Mouse (Mus musculus) neural tube, embryonic 12.5 days (tissue): ENCODE data around the gene Arhgap23. TPM values are rescaled to one million over a fixed set of nuclear protein-coding genes. Genes with fewer than 3 reads are reported as not detected.

Experiments used
- ATAC-seq: fragments of 200-750 bp; cut with Nextera tagmentation; 2 replicates; pipeline ENCODE4 v1.8.0; 2017; ENCODE audit warnings: low read depth, mild to moderate bottlenecking, moderate TSS enrichment, moderate library complexity; ENCODE audit not compliant: low FRiP score
- H3K27ac ChIP-seq: fragments of 300-500 bp; sonication (generic); 2 replicates; pipeline ENCODE4 v1.5.1; 2016
- H3K27me3 ChIP-seq: fragments of 300-500 bp; sonication (generic); replicated peaks from 2 replicates; pipeline ENCODE4 v1.6.1; 2016; ENCODE audit warnings: mild to moderate bottlenecking
- H3K36me3 ChIP-seq: fragments of 300-500 bp; sonication (generic); 2 replicates; pipeline ENCODE4 v1.6.1; 2016; ENCODE audit warnings: mild to moderate bottlenecking
- H3K4me1 ChIP-seq: fragments of 300-500 bp; sonication (generic); 2 replicates; pipeline ENCODE4 v1.6.1; 2016
- H3K4me2 ChIP-seq: fragments of 300-500 bp; sonication (generic); replicated peaks from 2 replicates; pipeline ENCODE4 v1.6.1; 2016; ENCODE audit warnings: mild to moderate bottlenecking
- H3K4me3 ChIP-seq: fragments of 300-500 bp; sonication (generic); 2 replicates; pipeline ENCODE4 v1.5.1; 2016
- H3K9ac ChIP-seq: fragments of 300-500 bp; sonication (generic); 2 replicates; pipeline ENCODE4 v1.6.1; 2016; ENCODE audit warnings: mild to moderate bottlenecking
- H3K9me3 ChIP-seq: fragments of 300-500 bp; sonication (generic); 2 replicates; pipeline ENCODE4 v1.6.1; 2016; ENCODE audit warnings: mild to moderate bottlenecking
- WGBS: fragments of 180-500 bp; shearing (Covaris S2); methylation state at CpG from one replicate; pipeline ENCODE4 v1.1.7; 2016; 5-methylcytosine and 5-hydroxymethylcytosine counted together
- polyA plus RNA-seq: library from polyadenylated mRNA; unstranded; fragments of >200 nt; fragmentation: Nextera tagmentation; extraction: Ambion mirVana; gene quantifications from 2 replicates; pipeline ENCODE4 v1.2.1, GENCODE M21; 2016

Arhgap23 gene
- polyA plus RNA-seq, 1 experiment from 2014 or later: 9.3 TPM

- H3K27ac ChIP-seq: no peak overlapping the region
- no peaks in the 10 kb centered on the region for H3K9me3 ChIP-seq
- ATAC-seq: no peak
- H3K4me1 ChIP-seq: peaks cover 15% of the 10 kb centered on the region
- H3K27me3 ChIP-seq: peaks cover 53% of the 10 kb centered on the region
- 37% methylated on average over 9 of the region's 9 CpGs for WGBS
- no peak overlapping the region for H3K4me3 ChIP-seq
- H3K9ac ChIP-seq: no peak overlapping the region
- peaks cover 5% of the 10 kb centered on the region for H3K36me3 ChIP-seq
- H3K4me2 ChIP-seq: no peak overlapping the region
Observed at GRCm38 (mm10) chr11:97502383-97502782, 87.0 kb downstream of the Arhgap23 start.

DNA sequence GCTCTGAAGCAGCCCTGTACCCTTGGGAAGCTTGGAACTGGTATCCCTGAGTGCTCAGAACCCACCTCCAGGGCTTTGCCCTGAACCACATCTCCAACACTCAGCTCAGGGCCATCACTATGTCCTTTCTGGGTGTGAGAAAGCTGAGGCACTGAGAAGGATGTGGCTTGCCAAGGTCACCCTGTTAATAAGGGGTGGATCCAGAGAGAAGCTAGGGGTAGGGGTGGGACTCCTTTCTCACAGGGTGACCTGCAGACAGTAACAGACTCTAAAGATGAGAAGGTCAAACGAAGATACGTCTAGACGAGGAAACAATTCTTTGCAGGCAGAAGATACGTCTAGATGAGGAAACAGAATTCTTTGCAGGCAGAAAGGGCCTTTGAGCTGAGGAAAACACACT, 87.5 kb downstream of the Arhgap23 start:
- no peak overlapping the region for H3K27ac ChIP-seq
- H3K9ac ChIP-seq: no peak overlapping the region
- peaks cover 48% of the 10 kb centered on the region for H3K27me3 ChIP-seq
- 85% methylated on average over 4 of the region's 4 CpGs for WGBS
- H3K4me1 ChIP-seq: peaks cover 15% of the 10 kb centered on the region
- no peaks in the 10 kb centered on the region for H3K9me3 ChIP-seq
- no peak for ATAC-seq
- no peak overlapping the region for H3K4me3 ChIP-seq
- H3K4me2 ChIP-seq: no peak overlapping the region
- H3K36me3 ChIP-seq: peaks cover under 1% of the 10 kb centered on the region

DNA sequence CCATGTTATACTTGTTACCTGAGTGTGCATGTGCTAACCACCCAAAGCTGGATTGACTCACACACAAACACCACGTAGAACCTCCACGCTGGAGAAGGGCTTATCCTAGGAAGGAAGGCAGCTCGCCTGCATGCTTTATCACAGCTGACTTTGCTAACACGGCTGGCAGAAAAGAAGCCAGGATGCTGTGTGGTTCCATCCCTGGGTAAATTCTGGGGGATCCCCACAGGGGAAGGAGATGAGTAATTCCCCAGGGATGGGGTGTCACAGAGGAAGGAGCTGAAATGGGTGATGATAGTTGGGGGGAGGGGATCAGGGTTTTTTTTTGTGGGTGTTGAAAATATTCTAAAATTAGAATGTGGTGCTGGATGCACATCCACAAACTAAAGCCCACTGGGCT, 90.5 kb downstream of the Arhgap23 start:
- ATAC-seq: no peak
- Histone ChIP-seq H3K4me1 (peaks cover 15% of the 10 kb centered on the region), H3K27me3 (peaks cover 19% of the 10 kb centered on the region), H3K9ac (no peak overlapping the region), H3K4me2 (no peak overlapping the region), H3K36me3 (no peaks in the 10 kb centered on the region), H3K4me3 (no peak overlapping the region), H3K27ac (no peak overlapping the region), H3K9me3 (no peaks in the 10 kb centered on the region)
- WGBS: 83% methylated on average over 4 of the region's 4 CpGs

DNA sequence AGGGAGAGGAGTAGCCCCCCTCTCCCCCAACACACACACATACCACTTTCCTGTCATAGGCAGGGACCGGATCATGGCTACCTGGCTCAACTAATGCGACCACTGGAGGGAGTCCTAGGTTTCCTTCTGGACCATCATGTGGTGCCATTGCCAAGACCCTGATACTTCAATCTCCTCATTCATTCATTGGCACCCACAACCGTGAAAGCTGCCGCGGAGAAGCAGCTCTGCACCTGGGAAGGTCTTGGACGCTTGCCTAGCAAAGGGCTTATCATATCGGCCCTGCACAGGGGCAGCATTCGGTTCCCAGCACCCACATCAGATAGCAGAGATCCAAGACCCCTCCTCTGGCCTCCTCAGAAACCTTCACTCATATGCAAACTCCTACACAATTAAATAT, 91.0 kb downstream of the Arhgap23 start:
- peaks cover 15% of the 10 kb centered on the region for H3K4me1 ChIP-seq
- H3K4me3 ChIP-seq: no peak overlapping the region
- H3K9me3 ChIP-seq: no peaks in the 10 kb centered on the region
- H3K27ac ChIP-seq: no peak overlapping the region
- ATAC-seq: no peak
- peaks cover 14% of the 10 kb centered on the region for H3K27me3 ChIP-seq
- no peak overlapping the region for H3K9ac ChIP-seq
- 64% methylated on average over 8 of the region's 8 CpGs for WGBS
- no peaks in the 10 kb centered on the region for H3K36me3 ChIP-seq
- no peak overlapping the region for H3K4me2 ChIP-seq

DNA sequence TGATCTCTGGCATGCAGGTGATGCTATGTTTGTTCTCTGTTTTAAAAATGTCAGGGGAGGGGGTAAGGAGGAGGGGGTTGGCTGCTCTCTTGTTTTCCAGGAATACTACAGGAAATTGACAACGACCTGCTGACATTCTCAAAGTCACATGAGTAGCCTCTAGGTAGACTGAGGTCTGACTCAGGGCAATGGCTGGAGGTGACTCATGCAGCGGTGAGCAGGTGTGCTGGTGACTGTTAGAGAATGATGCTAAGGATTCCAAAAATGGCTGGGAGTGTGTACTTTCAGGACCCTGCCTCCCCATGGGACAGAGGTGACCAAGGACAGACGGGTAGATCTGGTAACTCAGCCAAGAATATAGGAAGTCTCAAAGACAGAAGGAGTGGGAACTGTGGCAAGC, 92.9 kb downstream of the Arhgap23 start:
- 76% methylated on average over 3 of the region's 3 CpGs for WGBS
- no peaks in the 10 kb centered on the region for H3K36me3 ChIP-seq
- no peak overlapping the region for H3K27ac ChIP-seq
- no peak overlapping the region for H3K9ac ChIP-seq
- no peak overlapping the region for H3K4me2 ChIP-seq
- H3K4me3 ChIP-seq: no peak overlapping the region
- no peak for ATAC-seq
- peaks cover 21% of the 10 kb centered on the region for H3K4me1 ChIP-seq
- H3K9me3 ChIP-seq: no peaks in the 10 kb centered on the region
- no peaks in the 10 kb centered on the region for H3K27me3 ChIP-seq

GRCm38 (mm10) chr11:97509058-97509457, 93.7 kb downstream of the Arhgap23 start:
- H3K9me3 ChIP-seq: no peaks in the 10 kb centered on the region
- H3K27me3 ChIP-seq: no peaks in the 10 kb centered on the region
- H3K27ac ChIP-seq: no peak overlapping the region
- no peak overlapping the region for H3K4me2 ChIP-seq
- no peak for ATAC-seq
- H3K4me3 ChIP-seq: no peak overlapping the region
- no peaks in the 10 kb centered on the region; the same call in 1 of the 2 replicates for H3K36me3 ChIP-seq
- H3K4me1 ChIP-seq: peaks cover 21% of the 10 kb centered on the region
- WGBS: 62% methylated on average over 5 of the region's 5 CpGs
- H3K9ac ChIP-seq: no peak overlapping the region

DNA sequence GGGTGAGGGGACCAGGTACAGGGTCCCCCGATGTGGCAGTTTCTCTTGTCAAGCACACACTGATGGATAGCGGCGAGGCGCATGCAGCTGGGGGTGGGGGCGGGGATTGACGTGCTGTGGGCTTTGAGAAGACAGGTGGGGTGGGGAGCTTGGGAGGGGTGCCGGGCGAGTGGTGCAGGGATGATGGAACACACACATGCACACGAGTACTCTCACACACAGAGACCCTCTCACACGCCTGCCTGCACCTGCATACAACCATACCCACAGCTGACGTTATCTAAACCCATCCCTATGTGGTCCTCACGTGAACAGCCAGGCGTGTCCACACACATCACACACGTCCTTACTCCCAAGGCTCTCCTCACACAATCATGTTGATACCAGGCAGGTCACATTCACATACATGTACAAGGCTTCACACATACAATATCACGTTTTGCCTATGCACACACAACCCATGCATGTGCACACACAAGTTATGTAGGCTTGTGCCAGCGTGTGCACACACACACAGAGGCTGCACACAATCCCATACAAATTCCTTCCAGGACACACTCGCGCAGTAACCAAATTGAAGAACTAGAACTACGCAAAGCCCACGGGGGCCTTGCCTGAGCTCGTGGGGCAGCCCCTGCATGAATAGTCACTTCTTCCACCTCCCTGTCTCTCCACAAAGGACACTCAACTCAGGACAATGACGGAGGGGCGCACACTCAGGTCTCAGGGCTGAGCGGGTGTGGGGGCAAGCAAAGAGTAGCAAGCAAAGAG, 94.6 kb downstream of the Arhgap23 start:
- 57% methylated on average over 24 of the region's 24 CpGs for WGBS
- peak; percentile 58 for ATAC-seq
- Histone ChIP-seq H3K36me3 (peaks cover 5% of the 10 kb centered on the region), H3K4me3 (no peak overlapping the region), H3K27me3 (no peaks in the 10 kb centered on the region), H3K4me2 (no peak overlapping the region), H3K27ac (no peak overlapping the region), H3K9me3 (no peaks in the 10 kb centered on the region), H3K4me1 (peaks cover 21% of the 10 kb centered on the region), H3K9ac (no peak overlapping the region)

GRCm38 (mm10) chr11:97510966-97511660, 95.8 kb downstream of the Arhgap23 start:
- Histone ChIP-seq H3K4me2 (0 out of 2 replicates have a peak overlapping the region, but pooled peaks have one; percentile 12), H3K27me3 (no peaks in the 10 kb centered on the region), H3K9ac (no peak overlapping the region), H3K9me3 (no peaks in the 10 kb centered on the region), H3K36me3 (peaks cover 17% of the 10 kb centered on the region), H3K4me1 (peaks cover 21% of the 10 kb centered on the region), H3K4me3 (no peak overlapping the region), H3K27ac (no peak overlapping the region)
- no peak for ATAC-seq
- 35% methylated on average over 10 of the region's 10 CpGs for whole genome bisulfite sequencing

DNA sequence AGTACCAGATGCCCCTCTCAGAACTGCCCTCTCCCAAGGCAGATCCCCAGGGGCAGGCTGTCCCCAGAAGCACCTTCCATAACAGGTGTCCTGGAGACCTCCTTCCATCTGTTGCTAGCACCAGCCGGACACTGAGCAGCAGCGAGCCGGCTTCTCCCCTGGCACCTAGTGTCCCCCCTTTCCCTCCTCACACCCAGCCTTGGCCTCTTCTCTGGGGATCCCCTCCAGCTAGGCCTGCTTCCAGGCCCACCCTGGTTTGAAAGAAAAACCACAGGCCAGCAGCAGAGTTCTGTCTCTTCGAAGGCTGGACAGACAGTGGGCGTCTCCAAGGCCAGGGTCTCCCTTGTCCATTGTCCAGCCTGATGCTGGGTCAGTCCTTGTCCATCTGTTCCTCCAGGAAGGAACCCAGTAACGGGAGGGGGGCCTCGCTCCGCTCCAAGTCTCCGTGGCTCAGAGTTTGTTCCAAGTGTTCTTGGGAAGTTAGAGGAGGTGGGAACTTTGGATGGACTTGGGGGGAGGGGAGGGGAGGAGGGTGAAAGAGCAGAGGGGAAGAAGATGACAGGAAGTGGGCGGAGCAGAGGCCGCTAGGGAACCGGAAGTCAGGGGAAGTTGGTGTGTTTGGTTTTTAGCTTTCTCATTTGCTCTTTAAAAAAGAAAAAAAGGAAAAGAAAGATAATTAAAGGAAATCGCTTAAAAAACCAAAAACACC, 96.5 kb downstream of the Arhgap23 start:
- H3K27ac ChIP-seq: no peak overlapping the region
- H3K27me3 ChIP-seq: no peaks in the 10 kb centered on the region
- H3K4me3 ChIP-seq: no peak overlapping the region
- H3K4me2 ChIP-seq: peak overlapping the region; percentile 12; the same call in 1 of the 2 replicates
- no peaks in the 10 kb centered on the region for H3K9me3 ChIP-seq
- H3K4me1 ChIP-seq: peaks cover 21% of the 10 kb centered on the region
- 52% methylated on average over 13 of the region's 13 CpGs for WGBS
- no peak for ATAC-seq
- no peak overlapping the region for H3K9ac ChIP-seq
- peaks cover 22% of the 10 kb centered on the region for H3K36me3 ChIP-seq

DNA sequence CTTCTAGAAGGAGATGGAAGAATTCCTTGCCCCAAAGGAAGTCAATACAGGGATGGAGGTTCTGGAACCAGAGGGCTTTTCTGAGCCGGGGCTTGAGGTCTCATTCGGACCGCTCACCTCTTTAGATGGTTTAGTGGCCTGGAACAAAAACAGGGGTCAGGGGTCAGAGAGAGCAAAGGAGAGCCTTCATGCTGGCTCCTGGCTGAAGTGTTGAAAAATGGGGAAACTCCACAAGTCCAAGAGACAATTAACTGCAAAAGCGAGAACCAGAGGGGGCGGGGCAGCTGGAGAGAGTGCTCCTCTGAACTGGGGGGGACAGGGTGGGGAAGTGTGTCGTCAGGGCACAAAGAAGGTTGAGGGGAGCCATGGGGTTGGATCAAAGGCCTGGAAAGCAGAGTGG, 97.2 kb downstream of the Arhgap23 start:
- H3K9ac ChIP-seq: no peak overlapping the region
- H3K4me3 ChIP-seq: no peak overlapping the region

DNA sequence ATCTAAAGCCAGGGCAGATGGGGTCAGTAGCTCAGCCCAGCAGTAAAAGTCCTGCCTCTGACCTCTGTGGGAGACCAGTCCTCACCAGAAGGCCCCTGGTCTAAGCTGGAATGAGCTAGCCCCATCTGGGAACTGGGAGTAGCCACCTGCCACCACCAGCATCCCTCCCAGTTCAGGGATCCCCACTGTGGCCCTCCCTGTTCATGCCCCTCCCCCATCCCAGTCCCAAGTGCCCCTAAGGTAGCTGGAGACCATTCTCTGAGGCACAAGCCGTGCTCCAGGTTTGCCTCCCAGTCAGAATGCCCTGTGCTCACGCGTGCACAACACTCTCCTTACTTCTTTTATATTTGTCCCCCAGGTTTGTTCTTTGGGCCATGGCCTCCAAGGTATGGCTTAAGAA, 97.7 kb downstream of the Arhgap23 start:
- no peak for ATAC-seq
- Histone ChIP-seq H3K4me3 (no peak overlapping the region), H3K27ac (no peak overlapping the region), H3K27me3 (no peaks in the 10 kb centered on the region), H3K4me2 (no peak overlapping the region), H3K9me3 (no peaks in the 10 kb centered on the region), H3K9ac (no peak overlapping the region), H3K4me1 (peaks cover 21% of the 10 kb centered on the region), H3K36me3 (peaks cover 33% of the 10 kb centered on the region)
- 69% methylated on average over 3 of the region's 3 CpGs for WGBS

More for the DNA sequence above, 97.2 kb downstream of the Arhgap23 start:
- no peak for ATAC-seq
- 31% methylated on average over 6 of the region's 6 CpGs for WGBS
- no peaks in the 10 kb centered on the region for H3K9me3 ChIP-seq
- no peaks in the 10 kb centered on the region for H3K27me3 ChIP-seq
- peaks cover 29% of the 10 kb centered on the region for H3K36me3 ChIP-seq
- H3K4me1 ChIP-seq: peaks cover 21% of the 10 kb centered on the region
- H3K4me2 ChIP-seq: no peak overlapping the region
- no peak overlapping the region for H3K27ac ChIP-seq

DNA sequence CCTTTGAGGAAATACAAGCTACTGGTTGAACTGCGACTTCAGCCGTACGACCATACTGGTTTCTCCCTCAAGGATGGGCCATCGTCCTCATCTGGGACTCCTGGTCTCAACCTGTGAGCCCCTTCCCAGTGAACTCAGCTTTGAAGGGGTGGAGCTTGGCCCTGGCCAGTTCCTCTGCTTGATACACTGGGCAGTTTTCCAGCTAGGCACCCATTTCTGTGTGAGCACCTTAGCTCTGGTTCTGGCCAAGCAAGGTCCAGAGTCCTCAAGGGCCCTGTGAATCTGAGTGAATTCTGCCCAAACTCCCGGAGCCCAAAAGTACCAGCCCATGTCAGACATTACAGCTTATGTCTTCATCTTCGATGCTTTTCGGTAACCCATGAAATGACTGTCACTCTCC, 105.2 kb downstream of the Arhgap23 start:
- 94% methylated on average over 7 of the region's 7 CpGs for WGBS
- H3K27ac ChIP-seq: no peak overlapping the region
- H3K27me3 ChIP-seq: no peaks in the 10 kb centered on the region
- H3K4me1 ChIP-seq: peaks cover 23% of the 10 kb centered on the region
- peaks cover 71% of the 10 kb centered on the region for H3K36me3 ChIP-seq
- no peak overlapping the region for H3K4me2 ChIP-seq
- no peak overlapping the region for H3K4me3 ChIP-seq
- ATAC-seq: no peak
- no peak overlapping the region for H3K9ac ChIP-seq
- H3K9me3 ChIP-seq: no peaks in the 10 kb centered on the region
